Mouse (Mus musculus) stomach, postnatal 0 days (tissue): ENCODE measurements around the gene Hspa5.

Source experiments
- CTCF ChIP-seq: IDR thresholded peaks from 2 replicates; pipeline ENCODE4 v1.5.1; 2016; ENCODE audit warnings: antibody characterized with exemption, low read depth, mild to moderate bottlenecking, moderate library complexity
- EP300 ChIP-seq: optimal IDR thresholded peaks from 2 replicates; pipeline ENCODE3; 2016; ENCODE audit warnings: antibody characterized with exemption

DNA sequence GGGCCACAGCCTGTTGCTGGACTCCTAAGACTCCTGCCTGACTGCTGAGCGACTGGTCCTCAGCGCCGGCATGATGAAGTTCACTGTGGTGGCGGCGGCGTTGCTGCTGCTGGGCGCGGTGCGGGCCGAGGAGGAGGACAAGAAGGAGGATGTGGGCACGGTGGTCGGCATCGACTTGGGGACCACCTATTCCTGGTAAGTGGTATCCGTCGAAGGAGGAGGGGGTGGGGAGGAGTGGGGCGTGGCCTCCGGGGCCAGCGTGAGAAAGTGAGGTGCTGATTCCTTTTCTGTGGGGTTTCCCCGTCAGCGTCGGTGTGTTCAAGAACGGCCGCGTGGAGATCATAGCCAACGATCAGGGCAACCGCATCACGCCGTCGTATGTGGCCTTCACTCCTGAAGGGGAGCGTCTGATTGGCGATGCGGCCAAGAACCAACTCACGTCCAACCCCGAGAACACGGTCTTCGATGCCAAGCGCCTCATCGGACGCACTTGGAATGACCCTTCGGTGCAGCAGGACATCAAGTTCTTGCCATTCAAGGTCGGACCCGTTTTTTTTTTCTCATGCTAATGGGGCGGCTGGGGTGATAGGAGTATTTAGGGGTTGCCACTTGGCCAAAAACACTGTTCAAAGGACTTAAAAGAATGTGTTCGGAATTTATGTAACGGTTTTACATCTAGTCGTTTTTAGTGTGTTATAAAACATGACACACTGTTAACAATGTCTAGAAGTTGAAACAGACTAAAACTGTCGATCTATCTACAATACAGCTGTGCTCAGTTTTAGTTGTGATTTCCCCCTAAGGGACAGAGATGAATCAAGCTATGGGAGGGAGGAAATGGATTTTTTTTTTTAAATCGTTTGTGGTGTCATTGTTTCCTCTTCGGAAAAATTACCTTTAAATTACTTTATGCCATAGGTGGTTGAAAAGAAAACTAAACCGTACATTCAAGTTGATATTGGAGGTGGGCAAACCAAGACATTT is 774 bp downstream of the Hspa5 start:
- TF ChIP-seq EP300 = no peak
- no peak for TF ChIP-seq CTCF
